Mouse (Mus musculus): ENCODE results near the gene Rps3.

GRCm38 (mm10) chr7:99450703-99451102 is 32.8 kb downstream of the Rps3 start:
- TF ChIP-seq POLR2A (IDR thresholded peaks at IDR 0.05; ENCODE audit: insufficient read depth, low read depth, low read length) (no peak), CTCF (IDR thresholded peaks at IDR 0.05; ENCODE audit: insufficient read depth, low read depth, low read length) (no peak)

Data from olfactory bulb, adult 2 months (tissue).